Mouse (Mus musculus) layer of hippocampus, adult 2 months (tissue): Measurements from ENCODE around the gene Olfr1480. TPM values are rescaled to one million over a fixed set of nuclear protein-coding genes. Genes with fewer than 3 reads are reported as not detected.

Experiments
- DNase-seq, 2 experiments: peaks; one replicate each; pipeline ENCODE4 v3.0.0; 2022; ENCODE audit warnings: low spot score in 2 of 2
- H3K27ac ChIP-seq: fragments of 200-600 bp; 2 replicates; pipeline ENCODE4 v1.8.1; 2022
- H3K4me3 ChIP-seq: fragments of 200-600 bp; 2 replicates; pipeline ENCODE4 v1.8.1; 2022; ENCODE audit warnings: mild to moderate bottlenecking
- CTCF ChIP-seq: fragments of 200-600 bp; conservative IDR thresholded peaks from 2 replicates; pipeline ENCODE4 v1.8.1; 2022; ENCODE audit warnings: antibody characterized with exemption, mild to moderate bottlenecking, moderate library complexity
- long read RNA-seq, 2 experiments: library from polyadenylated mRNA; stranded (forward); transcript quantifications; one replicate each; pipeline ENCODE4 v2.0.0; 2021; ENCODE audit warnings: borderline mapping rate in 2 of 2
- total RNA-seq, 2 experiments: library from RNA; stranded (reverse); gene quantifications; 2 replicates each; pipeline ENCODE4 v1.2.3; 2021

Gene Olfr1480
- not detected for total RNA-seq
- long read RNA-seq, experiment 1: 0 reads
- long read RNA-seq, experiment 2: 0 reads

GRCm38 (mm10) chr19:13527613-13528012, at the start of gene Olfr1480:
Gene Olfr1480, plus strand, starts transcription at chr19:13527913.
- TF ChIP-seq CTCF: no peak
- no peak for DNase-seq
- no peak within 1 kb of the TSS for H3K4me3 ChIP-seq

GRCm38 (mm10) chr19:13480096-13480495, 47.6 kb upstream of the Olfr1480 start, which contains the start of gene Olfr1475:
Gene Olfr1475, minus strand, starts transcription at chr19:13480196.
- DNase-seq: no peak
- Histone ChIP-seq H3K4me3 (no peak within 1 kb of the TSS), H3K27ac (no peak within 1 kb of the TSS)
- TF ChIP-seq CTCF: no peak

More at GRCm38 (mm10) chr19:13527613-13528012, at the start of gene Olfr1480:
- no peak within 1 kb of the TSS for H3K27ac ChIP-seq

GRCm38 (mm10) chr19:13500246-13500645, 27.5 kb upstream of the Olfr1480 start, which contains the start of gene Olfr1477:
Gene Olfr1477, plus strand, starts transcription at chr19:13500546.
- TF ChIP-seq CTCF: no peak
- Histone ChIP-seq H3K4me3 (no peak within 1 kb of the TSS), H3K27ac (no peak within 1 kb of the TSS)
- DNase-seq: no peak

Other genes starting within 250 kb of the Olfr1480 start
- gene Olfr1465, start 212.4 kb upstream of the Olfr1480 start, total RNA-seq: not detected
- not detected for gene Olfr1466, start 189.1 kb upstream of the Olfr1480 start, total RNA-seq
- not detected for gene Olfr1467, start 165.7 kb upstream of the Olfr1480 start, total RNA-seq
- not detected for gene Olfr1469, start 120.1 kb upstream of the Olfr1480 start, total RNA-seq
- not detected for gene Olfr1471, start 84.5 kb upstream of the Olfr1480 start, total RNA-seq
- gene Olfr1472, start 71.8 kb upstream of the Olfr1480 start, total RNA-seq: not detected
- not detected for gene Olfr1474, start 58.3 kb upstream of the Olfr1480 start, total RNA-seq
- not detected for gene Olfr1475, start 47.7 kb upstream of the Olfr1480 start, total RNA-seq
- gene Olfr1477, start 27.4 kb upstream of the Olfr1480 start, total RNA-seq: not detected
- not detected for gene Olfr1484, start 55.6 kb downstream of the Olfr1480 start, total RNA-seq
- not detected for gene Olfr1487, start 89.5 kb downstream of the Olfr1480 start, total RNA-seq
- not detected for gene Olfr1489, start 103.7 kb downstream of the Olfr1480 start, total RNA-seq
- not detected for gene Olfr1490, start 123.2 kb downstream of the Olfr1480 start, total RNA-seq
- not detected for gene Olfr1491, start 169.4 kb downstream of the Olfr1480 start, total RNA-seq
- not detected for gene Olfr1493-ps1, start 195.4 kb downstream of the Olfr1480 start, total RNA-seq
- gene Olfr1494, start 211.8 kb downstream of the Olfr1480 start, total RNA-seq: not detected
- gene Olfr1495, start 236.7 kb downstream of the Olfr1480 start, total RNA-seq: not detected
- not detected for gene Olfr1496, start 250.0 kb downstream of the Olfr1480 start, total RNA-seq